Mouse (Mus musculus) left cerebral cortex, adult 8-10 months (tissue): ENCODE measurements around the gene Rln1. TPM values are rescaled to one million over a fixed set of nuclear protein-coding genes. Genes with fewer than 3 reads are reported as not detected.

Experiments
- DNase-seq, 2 experiments: peaks; one replicate each; pipeline ENCODE4 v3.0.0; 2022; ENCODE audit warnings: low spot score in 2 of 2
- total RNA-seq, 4 experiments: library from RNA; stranded (reverse); gene quantifications; 2 replicates each; pipeline ENCODE4 v1.2.4; 2022

Rln1 gene
- total RNA-seq, 4 experiments from 2014 or later = 0.40 to 3.3 (median 1.4) TPM

DNA sequence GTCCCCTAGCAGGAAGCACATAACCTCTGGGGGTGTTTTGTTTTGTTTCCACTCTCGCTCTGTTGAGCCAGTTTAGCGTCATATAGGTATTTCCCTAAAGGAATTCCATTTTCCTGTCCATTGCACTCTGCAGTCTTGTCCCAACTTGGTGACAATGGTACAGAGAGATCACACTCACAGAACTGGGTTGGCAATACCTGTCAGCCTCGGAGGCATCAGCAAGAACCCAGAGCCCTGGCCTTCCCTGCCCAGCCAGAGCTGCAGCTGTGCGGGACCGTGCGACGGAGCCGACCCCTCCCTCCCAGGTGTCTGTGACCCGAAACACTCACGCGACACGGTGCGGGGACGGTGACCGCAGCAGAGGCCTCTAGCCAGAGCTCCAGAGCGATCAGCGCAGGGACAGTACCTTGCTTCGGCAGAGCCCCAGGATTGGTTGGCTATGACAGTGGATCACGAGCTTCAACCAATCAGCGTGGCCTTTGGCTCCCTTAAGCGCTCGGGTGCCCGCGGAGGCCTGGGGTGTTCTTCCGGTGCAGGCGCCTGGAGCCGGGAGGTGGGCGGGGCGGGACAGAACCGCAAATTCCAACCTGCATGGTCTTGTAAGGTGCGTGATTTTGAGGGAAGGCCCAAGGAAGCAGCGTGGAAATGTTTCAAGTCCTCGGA lies 27.1 kb upstream of the Rln1 start:
- peak; percentile 76 to 95 for DNase-seq

DNA sequence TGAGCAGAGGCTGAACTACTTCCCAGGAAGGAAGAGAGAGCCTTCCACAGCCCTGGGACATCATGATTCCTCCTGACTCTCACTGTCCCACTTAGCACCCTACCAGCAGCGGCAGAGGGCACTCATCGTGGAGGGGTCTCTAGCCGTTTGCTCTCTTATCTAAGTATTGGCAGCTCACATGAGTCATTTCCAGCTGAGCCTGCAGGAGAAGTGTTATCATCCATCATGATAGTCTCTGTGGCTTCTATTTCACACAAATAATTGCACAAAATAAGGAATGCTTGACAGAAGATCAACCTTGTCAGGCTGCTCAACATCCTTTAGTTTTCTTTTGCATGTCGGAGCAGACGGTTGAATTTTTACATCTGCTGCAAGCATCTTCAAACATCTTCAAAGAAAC lies 25.8 kb upstream of the Rln1 start:
- DNase-seq = no peak

DNA sequence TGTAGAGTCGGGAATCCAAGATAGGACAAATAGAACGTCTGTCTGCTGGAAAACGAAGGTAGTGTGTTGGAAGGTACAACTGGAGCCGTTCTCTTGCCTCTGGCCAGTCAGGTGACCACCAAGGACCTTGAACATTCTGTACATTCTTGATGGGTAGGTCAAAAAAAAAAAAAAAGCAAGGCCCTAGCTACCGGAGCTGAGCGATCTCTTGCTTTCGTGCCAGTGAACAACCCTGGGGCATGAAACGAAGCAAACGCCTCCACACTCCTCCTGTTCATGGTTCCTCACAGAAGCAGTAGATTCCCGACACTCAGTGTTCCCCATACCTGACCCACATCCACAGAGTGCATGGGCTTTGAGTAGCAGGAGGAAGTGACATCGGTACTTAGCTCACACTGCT lies 21.8 kb upstream of the Rln1 start:
- DNase-seq = no peak

DNA sequence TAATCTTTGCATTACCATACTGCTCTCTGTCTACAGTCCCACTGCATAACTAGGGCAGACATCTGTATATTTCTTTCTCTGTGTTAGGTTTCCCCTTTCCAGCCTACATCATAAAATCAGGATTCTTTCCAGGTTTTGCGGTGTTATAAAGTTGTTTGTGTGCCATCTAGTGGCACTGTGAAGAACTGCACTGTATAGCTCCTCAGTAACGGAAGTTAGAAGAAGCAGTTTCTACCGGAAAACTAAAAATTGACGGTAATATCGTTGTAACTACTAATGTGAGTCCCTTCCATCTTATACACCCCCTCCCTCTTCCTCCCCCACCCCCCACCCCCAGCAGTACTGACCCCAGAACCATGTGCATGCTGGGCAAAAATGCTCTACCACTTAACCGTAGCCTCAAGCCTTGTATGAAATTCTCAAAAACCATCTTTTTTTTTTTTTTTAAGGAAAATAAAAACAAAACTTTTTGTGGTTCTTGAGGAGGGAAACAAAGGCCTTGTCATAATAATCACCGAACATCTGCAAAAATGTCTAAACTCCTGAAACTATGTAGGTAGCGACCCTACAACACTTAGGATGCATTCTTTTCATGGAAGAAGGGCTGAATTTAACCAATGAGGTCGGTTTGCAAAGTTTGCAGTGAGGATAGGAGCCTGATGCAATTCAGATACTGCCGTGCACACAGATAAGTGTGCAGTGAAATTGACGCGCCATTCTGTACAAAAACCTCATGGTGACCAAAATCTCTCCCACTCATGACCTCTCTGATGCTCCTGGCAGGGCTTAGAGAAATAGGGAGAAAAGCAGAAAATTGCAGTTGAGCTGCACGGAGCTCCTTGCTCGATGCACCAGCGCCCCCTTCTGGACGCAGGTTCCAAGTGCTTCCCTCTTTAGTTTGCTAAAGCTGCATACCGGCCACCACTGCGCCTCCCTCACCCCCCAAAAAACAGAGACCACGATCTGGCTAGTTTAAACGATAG lies 20.7 kb upstream of the Rln1 start:
- peak; percentile 46 to 76 for DNase-seq

DNA sequence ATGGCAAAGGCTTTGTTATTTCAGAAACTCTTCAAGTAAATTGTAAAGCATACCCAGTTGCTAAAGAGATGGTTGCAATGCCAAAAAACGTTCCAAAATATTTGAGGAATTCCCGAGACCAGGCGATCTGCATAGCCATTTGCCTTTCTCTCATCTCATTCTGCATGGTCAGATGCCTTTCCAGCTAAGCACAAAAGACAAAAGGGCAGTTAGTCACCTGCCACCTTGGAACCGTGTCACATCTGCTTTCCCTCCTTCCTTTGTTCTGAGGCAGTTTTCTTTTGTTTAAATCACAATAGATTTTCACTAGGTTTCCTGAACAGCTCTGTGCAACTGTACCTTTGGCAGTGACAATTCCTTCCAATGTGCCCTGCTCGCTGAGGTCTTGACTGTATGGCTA lies 16.5 kb upstream of the Rln1 start:
- no peak for DNase-seq

DNA sequence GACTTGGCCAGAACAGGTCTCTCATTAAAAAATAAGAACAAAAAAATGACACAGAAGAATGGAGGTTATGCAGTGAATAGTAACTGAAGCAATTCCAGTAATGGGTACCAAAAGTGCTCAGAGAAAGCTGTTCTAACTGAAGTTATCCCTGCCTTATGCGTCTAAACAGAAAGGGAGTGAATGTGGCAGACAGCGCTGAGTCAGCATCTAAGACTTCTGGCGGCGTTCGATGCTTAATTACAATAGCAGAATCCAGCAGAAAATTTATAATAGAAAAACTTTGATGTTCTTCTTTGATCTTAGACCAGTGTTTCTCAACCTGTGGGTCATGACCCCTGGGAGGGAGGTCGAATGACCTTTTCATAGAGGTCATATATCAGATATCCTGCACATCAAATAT lies 11.2 kb upstream of the Rln1 start:
- DNase-seq = no peak

DNA sequence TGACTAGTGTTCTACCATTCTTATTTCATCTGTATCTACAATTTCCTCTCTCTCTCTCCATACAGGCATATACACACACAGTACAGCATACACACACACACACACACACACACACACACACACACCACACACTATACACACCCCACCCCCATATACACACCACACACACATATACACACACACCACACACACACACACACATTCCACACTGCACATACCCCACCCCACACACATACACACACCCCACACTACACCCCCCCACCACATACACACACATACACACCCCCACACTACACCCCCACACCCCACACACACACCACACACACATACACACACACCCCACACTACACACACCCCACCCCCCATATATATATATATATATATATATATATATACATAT lies 10.4 kb upstream of the Rln1 start:
- no peak for DNase-seq

DNA sequence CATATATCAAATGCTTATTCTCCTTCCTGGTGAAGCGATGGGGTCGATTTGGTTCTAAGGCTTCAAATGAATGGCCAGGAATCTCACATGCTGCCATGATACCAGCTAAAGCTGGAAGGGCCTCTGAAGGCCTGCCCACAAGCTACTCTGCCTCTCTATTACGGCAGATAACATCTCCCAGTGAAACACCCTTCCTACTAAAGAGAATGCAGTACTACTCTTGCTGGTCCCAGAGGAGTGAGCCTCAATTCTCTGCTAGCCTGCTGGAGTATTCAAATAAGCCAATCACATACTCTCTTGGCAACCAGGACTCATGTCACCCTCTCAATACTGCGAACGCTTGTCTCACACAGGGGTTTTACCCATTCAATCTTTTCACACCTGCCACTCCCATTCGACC lies 7.8 kb upstream of the Rln1 start:
- no peak for DNase-seq

DNA sequence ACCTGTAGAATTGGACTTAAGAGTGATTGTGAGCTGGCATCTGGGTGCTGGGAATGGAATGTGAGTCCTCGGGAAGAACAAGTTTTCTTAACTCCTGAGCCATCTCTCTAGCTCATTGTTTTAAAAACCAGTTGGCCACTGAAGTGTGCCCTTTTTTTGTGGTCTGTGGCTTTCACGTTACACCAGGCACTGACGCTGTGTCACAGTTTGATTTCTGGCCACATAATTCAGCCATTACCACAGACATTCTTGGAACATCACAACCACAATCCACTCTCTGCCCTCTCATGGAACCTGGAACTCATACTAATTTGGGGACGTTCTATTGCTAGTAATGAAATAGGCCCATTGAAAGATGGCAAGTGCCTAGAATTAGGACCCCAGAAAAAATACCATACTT lies 6.6 kb upstream of the Rln1 start:
- no peak for DNase-seq

DNA sequence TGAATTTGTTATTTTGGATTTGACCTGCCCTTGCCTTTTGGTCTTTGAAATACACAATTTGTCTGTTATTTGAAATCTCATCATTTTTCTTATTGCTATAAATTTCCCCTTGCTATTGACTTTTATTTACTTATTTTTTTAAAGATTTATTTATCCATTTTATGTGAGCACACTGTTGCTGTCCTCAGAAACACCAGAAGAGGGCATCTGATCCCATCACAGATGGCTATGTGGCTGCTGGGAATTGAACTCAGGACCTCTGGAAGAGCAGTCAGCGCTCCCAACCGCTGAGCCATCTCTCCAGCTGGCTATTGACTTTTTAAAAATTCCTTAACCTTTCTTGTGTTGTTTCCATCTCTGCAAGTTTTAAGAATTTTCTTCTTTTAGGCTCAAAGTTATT lies 2.2 kb upstream of the Rln1 start:
- DNase-seq = no peak

DNA sequence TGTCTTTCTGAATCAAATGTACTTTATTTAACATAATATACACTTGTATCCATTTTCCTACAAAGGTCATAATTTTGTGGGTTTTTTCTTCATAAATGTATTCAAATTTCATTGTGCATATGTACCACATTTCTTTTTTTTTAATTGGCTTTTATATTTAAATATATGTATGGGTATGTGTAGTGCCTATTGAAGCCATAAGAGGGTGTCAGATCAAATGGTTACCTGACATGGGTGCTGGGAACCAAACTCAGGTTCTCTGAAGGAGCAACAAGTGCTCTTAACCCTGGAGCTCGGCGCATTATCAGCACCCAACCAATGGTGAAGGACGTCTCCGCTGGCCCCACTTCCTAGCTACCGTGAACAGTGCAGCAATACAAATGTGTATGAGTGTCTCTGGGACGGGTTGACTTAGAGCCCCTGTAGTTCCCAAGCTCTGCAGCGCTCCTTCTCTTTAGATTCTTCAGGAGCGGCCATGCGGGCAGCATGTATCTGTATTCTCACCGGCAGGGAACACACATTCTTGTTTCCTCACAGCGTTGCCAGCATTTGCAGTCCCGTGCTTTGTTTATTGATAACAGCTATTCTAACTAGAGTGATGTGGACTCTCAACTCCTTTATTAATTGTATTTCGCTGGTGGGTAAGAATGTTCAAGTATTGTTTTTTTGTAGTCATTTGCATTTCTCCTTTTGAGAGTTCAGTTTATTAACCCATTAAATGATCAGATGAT lies 7.5 kb downstream of the Rln1 start:
- DNase-seq = no peak

DNA sequence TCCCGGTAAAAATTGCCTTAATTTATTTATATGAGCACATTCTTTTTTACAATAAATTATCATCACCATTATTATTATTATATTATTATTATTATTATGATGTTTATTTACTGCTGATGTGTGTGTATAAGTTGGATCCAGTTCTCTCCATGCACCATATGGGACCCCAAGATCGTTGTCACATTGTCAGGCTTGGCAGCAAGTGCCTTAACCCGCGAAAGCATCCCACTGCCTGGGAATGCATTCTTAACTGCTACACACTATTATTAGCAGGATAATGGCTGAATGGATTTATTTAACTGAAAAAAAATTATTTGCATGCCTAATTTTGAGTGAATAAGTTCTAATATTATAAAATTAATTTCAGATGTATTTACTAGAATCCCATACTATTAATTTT lies 8.1 kb downstream of the Rln1 start:
- no peak for DNase-seq

DNA sequence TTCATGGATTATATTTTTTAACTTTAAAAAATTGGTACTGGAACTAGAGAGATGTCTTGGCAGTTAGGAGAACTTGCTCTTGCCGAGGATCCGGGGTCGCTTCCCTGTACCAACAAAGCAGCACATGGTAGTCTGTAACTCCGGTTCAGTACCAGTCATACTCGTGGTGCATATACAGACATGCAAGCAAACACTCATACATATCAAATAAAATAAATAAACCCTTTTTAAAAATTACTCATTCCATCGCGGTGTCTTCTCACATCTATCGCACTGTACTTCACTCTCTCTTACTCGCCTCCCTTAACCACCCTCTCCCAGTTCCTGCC lies 8.7 kb downstream of the Rln1 start:
- DNase-seq = no peak

DNA sequence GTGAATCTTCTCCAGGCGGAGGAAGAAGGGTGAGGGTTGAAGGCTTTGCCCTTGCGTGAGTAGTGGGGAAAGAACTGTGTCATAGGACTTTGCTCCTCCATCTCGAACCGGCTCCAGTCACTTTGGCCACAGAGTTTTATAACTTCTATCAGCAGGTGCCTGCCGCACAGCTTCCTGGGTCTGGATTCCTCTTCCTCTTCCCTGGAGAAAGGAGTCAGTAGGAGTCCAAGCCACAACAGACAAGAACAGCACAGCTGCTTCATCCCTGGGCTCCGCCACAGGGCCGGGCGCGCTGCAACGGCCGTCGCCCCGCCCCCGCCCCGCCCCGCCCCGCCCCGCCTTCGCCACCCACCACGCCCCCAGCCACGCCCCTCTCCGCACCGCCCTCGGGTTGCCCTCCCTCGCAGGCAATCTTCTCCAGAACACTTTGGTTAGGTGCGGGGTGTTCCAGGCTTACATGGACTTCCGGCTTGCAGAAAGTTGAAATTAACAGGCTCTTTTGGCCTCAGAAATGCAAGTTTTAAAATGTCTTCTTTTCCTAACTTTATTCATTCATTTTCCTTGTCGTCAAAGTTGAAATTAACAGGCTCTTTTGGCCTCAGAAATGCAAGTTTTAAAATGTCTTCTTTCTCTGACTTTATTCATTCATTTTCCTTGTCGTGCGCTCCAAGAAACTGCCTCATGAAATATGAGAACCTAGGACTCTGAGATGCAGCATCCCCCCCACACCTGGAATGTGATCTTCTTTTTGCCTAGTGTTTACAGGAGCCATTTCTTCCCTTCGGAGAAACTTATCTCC lies 9.2 kb downstream of the Rln1 start, which contains the start of gene Insl6:
Gene Insl6 (minus strand): TSS at position 304 of the 799 bp plus-strand sequence.
- no peak for DNase-seq

DNA sequence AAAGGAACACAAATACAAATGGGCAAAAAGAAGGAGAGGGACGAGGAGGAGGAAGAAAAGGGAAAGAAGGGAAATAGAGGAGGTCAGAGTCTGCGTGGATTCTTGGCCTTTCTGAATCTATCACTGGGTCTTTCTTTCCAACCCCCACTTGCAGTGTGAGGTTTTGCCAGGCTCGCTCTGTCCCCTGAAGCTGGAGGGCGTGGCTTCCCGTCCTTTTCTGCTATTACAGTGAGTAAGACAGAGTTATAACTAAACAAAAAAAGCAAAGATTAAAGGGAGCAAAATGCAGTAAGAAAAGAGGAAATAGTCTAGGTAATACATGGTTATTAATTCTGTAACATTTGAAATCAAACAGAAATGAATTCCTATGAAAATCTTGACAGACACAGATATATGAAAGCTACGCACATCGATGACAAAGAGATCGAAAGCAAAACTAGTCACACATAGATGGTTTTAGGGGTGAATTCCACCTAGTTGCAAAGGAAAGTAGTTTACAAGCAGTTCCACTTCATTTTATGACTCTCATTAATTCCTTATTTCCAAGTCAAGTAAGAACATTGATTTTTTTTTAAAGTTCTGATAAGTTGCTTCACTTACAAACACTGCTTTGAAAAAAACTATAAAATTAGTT lies 10.9 kb downstream of the Rln1 start:
- DNase-seq = no peak

DNA sequence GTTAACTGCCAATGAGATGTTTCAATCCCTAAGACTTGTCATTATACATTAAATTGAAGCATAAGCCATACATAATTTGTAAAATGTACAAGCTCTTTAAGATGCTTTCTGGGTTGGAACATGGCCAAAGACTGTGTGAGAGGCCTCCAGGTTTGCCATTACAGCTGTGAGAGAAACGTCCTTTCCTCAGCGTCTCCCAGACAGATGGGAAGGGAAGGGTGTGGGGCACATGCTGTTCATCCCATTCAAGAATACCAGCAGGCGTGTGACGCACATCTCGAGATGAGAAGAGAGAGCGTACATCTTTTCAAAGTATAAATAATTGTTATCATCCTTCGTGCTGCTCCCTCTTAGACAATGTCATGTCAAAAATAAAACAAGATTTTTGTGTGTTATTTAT lies 21.8 kb downstream of the Rln1 start:
- DNase-seq = no peak

DNA sequence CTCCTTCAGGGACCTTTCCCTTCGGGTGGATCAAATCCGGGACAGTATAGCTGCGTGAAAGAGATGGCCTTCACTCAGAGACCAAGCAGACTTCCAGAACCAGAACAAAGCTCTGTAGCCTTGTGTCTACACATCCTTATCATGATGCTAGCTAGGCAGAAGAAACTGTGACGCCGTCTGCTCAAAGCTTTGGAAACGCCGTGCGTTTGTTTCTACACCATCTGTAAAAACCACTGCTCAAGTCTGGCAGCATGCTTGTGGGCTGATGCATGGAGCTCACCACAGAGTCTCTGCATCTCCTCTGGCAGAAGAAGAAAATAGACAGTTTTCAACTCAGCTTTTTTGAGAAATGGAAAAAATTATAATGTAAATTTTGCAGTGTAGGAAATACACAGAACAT lies 22.7 kb downstream of the Rln1 start:
- no peak for DNase-seq

DNA sequence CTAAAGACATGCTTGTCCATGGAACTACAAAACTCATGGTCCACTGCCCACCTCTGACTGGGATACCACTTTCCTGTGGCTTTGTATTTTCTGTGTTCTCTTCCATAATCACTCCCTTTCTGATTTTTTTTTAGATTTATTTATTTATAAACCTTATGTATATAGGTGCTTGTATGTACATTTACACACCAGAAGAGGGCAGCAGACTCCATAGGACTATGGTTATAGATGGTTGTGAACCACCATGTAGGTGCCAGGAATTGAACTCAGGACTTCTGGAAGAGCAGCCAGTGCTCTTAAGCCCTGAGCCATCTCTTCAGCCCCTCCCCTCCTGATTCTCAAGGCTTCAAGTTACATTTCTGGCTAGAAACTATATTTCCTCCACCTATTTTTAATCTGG lies 25.6 kb downstream of the Rln1 start:
- DNase-seq = no peak

DNA sequence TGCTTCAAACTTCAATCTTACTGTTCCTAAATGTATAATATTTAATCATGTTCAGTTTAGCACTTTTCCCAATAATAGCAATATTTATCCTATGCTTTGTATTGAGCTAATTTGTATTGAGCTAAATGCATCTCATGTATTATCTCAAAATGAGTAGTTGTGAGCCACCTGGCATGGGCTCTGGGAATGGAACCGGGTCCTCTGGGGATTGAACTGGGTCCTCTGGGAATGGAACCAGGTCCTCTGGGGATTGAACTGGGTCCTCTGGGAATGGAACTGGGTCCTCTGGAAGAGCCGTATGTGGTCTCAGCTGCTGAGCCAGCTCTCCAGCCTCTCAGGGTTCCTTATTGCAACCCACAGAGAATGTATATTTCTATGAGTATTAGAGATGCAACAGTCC lies 32.4 kb downstream of the Rln1 start:
- no peak for DNase-seq

DNA sequence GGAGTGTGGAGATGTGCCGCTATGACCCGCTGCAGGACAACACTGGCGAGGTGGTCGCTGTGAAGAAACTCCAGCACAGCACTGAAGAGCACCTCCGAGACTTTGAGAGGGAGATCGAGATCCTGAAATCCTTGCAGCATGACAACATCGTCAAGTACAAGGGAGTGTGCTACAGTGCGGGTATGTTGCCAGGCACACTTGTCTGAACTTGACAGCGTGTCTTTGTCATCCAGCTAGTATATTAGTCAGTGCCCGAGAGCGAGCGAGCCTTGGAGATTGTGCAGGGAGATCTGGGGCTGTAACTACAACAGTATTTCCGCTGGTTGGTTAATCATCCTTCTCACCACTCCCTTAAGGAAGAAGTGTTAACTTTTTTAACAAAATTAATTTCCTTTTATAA lies 33.6 kb downstream of the Rln1 start:
- DNase-seq = no peak

DNA sequence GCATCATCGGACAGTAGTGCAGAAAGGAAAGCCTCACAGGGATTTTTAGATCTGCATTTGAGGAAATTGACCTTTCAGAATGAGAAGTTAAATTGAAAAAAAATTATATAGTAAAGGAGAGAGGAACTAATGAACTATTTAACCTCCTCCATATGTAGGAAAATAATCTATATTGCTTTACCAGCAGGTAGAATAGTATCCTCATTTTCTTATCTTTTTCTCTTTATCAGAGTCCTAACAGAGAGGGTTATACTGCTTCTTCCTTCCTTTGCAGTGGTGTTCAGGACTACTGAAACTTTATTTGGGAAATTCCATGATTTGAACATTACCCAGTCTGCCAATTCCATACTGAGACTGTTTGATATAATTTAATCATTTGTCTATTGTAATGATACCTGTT lies 37.1 kb downstream of the Rln1 start:
- no peak for DNase-seq
